Comparison of ENCODE assay signal across 8 mouse cellular contexts in the genomic region with DNA sequence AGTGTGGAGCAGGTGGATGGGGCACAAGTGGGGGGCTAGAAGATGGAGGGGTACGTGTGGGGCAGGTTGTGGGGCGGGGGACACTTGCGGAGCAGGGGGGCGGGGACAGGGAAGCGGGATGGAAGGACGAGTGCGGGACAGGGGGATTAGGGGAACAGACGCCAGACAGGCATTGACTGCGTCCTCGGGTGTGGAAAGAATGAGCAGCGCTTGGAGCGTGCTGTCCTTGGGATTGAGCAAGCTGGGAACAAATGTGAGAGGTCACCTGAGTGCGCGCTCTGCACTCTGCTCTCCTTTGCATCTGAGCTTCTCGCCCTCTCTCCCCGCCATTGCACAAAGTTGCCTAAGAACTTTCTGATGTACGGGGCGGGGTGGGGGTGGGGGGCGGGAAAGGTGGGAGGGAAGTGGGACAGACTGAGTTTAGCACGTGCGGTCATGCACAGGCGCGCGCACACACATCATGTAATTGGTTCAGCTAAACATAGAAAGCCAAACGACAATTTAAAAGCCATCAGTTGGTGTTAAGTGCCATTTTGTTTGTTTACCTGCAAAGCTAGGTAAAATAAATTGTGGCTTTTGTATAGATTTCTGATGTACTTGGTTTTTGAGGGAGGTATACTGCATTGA. TPM values are rescaled to one million over a fixed set of nuclear protein-coding genes. Genes with fewer than 3 reads are reported as not detected.
DNase-seq lines count a peak whose midpoint lies in the region; ATAC-seq and TF ChIP-seq lines count a peak whose summit lies in the region.

No protein-coding gene starts in this region.

- peak overlapping the region; percentile 60; the same call in 1 of the 2 replicates for H3K27ac ChIP-seq in lung, embryonic 14.5 days (ENCODE audit: low read depth)
- H3K27ac ChIP-seq in olfactory bulb, adult 2 months (ENCODE audit: insufficient read depth, low read depth, low read length) = no peak overlapping the region

- no peaks in the 10 kb centered on the region for H3K4me1 ChIP-seq in lung, embryonic 14.5 days (ENCODE audit: insufficient read depth)
- peaks cover 6% of the 10 kb centered on the region for H3K4me1 ChIP-seq in olfactory bulb, adult 2 months (ENCODE audit: control insufficient read depth, insufficient read depth, low read length)

- ATAC-seq in granulocyte monocyte progenitor cell, adult 5-6 weeks (replicated peaks; ENCODE audit: poor library complexity, severe bottlenecking) = peak; percentile 74
- peak; percentile 66 for ATAC-seq in lung, embryonic 14.5 days (ENCODE audit: insufficient read depth)

- no peak for TF ChIP-seq CTCF in brain, embryonic 14.5 days (IDR thresholded peaks at IDR 0.05; ENCODE audit: borderline replicate concordance, extremely low read depth, insufficient read depth, insufficient read length)
- TF ChIP-seq CTCF in lung, embryonic 14.5 days (IDR thresholded peaks at IDR 0.05; ENCODE audit: low read depth) = no peak
- no peak for TF ChIP-seq CTCF in olfactory bulb, adult 2 months (IDR thresholded peaks at IDR 0.05; ENCODE audit: insufficient read depth, low read depth, low read length)

- H3K27me3 ChIP-seq in lung, embryonic 14.5 days (ENCODE audit: insufficient read depth, low read length) = no peaks in the 10 kb centered on the region

- peak overlapping the region; percentile 64 for H3K4me3 ChIP-seq in lung, embryonic 14.5 days (ENCODE audit: low read depth, low read length)
- H3K4me3 ChIP-seq in olfactory bulb, adult 2 months (ENCODE audit: insufficient read depth, low read depth, low read length) = peak overlapping the region; percentile 98

- no peaks in the 10 kb centered on the region for H3K36me3 ChIP-seq in lung, embryonic 14.5 days (ENCODE audit: insufficient read depth)

- no peaks in the 10 kb centered on the region for H3K9me3 ChIP-seq in lung, embryonic 14.5 days (ENCODE audit: low read depth, low read length)

- WGBS in lung, embryonic 14.5 days = under 1% methylated on average over 25 of the region's 25 CpGs
- under 1% methylated on average over 24 of the region's 25 CpGs for WGBS in olfactory bulb, adult 2 months

- peak overlapping the region; percentile 87 for H3K4me2 ChIP-seq in lung, embryonic 14.5 days

- H3K9ac ChIP-seq in lung, embryonic 14.5 days = peak overlapping the region; percentile 65

- no peak for TF ChIP-seq POLR2A in brain, embryonic 14.5 days (IDR thresholded peaks at IDR 0.05; ENCODE audit: borderline replicate concordance, extremely low read depth, insufficient read depth, insufficient read length, poor library complexity, severe bottlenecking)
- no peak for TF ChIP-seq POLR2A in olfactory bulb, adult 2 months (IDR thresholded peaks at IDR 0.05; ENCODE audit: insufficient read depth, low read depth, low read length)

- DNase-seq in ovary, postnatal 36 days (ENCODE audit: low spot score) = peak; percentile 37
- DNase-seq in ovary, postnatal 10 days (ENCODE audit: low spot score) = no peak
- peak; percentile 64 for DNase-seq in brain, embryonic 14.5 days (ENCODE audit: low read depth)
- DNase-seq in kidney, adult 11 months = peak; percentile 42
- DNase-seq in lung, embryonic 14.5 days = peak; percentile 66
- no peak for DNase-seq in left cerebral cortex, adult 18-20 months (ENCODE audit: low spot score in 2 of 2)

RNA-seq across cellular contexts. Expression of a gene that starts 0.8 kb away (rescaled TPM):
- polyA plus RNA-seq in brain, embryonic 14.5 days (2012; rRNA removed) = 23.5 and 23.9 TPM in 2 replicates
- total RNA-seq in granulocyte monocyte progenitor cell, adult 5-6 weeks (2014; fragmentation: Nextera tagmentation) = 13.4 and 30.8 TPM in 2 replicates
- 14.1 and 20.9 TPM in 2 replicates for total RNA-seq in granulocyte monocyte progenitor cell, adult 5-6 weeks (2017)
- polyA plus RNA-seq in lung, embryonic 14.5 days (2014; fragmentation: Nextera tagmentation; extraction: Ambion mirVana) = 36.4 and 38.2 TPM in 2 replicates
- polyA plus RNA-seq in olfactory bulb, adult 2 months (2012; ENCODE audit: insufficient read depth, insufficient read length, low replicate concordance, missing spikeins) = not detected in 2 replicates
- total RNA-seq in left cerebral cortex, adult 18-20 months (2021) = 10 to 100 TPM; 16.9 to 22.9 TPM

RNA-seq across cellular contexts. Expression of a gene that starts 22.0 kb away (rescaled TPM):
- 26.4 and 38.0 TPM in 2 replicates for polyA plus RNA-seq in brain, embryonic 14.5 days (2012; rRNA removed)
- 9.1 and 17.5 TPM in 2 replicates for total RNA-seq in granulocyte monocyte progenitor cell, adult 5-6 weeks (2014; fragmentation: Nextera tagmentation)
- total RNA-seq in granulocyte monocyte progenitor cell, adult 5-6 weeks (2017) = 8.1 and 9.8 TPM in 2 replicates
- polyA plus RNA-seq in lung, embryonic 14.5 days (2014; fragmentation: Nextera tagmentation; extraction: Ambion mirVana) = 73.2 and 79.8 TPM in 2 replicates
- not detected in 2 replicates for polyA plus RNA-seq in olfactory bulb, adult 2 months (2012; ENCODE audit: insufficient read depth, insufficient read length, low replicate concordance, missing spikeins)
- 1 to 10 TPM; 5.3 to 7.8 TPM for total RNA-seq in left cerebral cortex, adult 18-20 months (2021)

RNA-seq across cellular contexts. Expression of a gene that starts 43.6 kb away (rescaled TPM):
- polyA plus RNA-seq in brain, embryonic 14.5 days (2012; rRNA removed) = 0.04 and 0.21 TPM in 2 replicates
- not detected in 2 replicates for total RNA-seq in granulocyte monocyte progenitor cell, adult 5-6 weeks (2014; fragmentation: Nextera tagmentation)
- not detected in 2 replicates for total RNA-seq in granulocyte monocyte progenitor cell, adult 5-6 weeks (2017)
- 25.7 and 26.4 TPM in 2 replicates for polyA plus RNA-seq in lung, embryonic 14.5 days (2014; fragmentation: Nextera tagmentation; extraction: Ambion mirVana)
- polyA plus RNA-seq in olfactory bulb, adult 2 months (2012; ENCODE audit: insufficient read depth, insufficient read length, low replicate concordance, missing spikeins) = not detected in 2 replicates
- total RNA-seq in left cerebral cortex, adult 18-20 months (2021) = not detected

RNA-seq across cellular contexts. Expression of a gene that starts 48.0 kb away (rescaled TPM):
- polyA plus RNA-seq in brain, embryonic 14.5 days (2012; rRNA removed) = 56.6 and 57.6 TPM in 2 replicates
- total RNA-seq in granulocyte monocyte progenitor cell, adult 5-6 weeks (2014; fragmentation: Nextera tagmentation) = 137 and 179 TPM in 2 replicates
- 23.3 and 26.8 TPM in 2 replicates for total RNA-seq in granulocyte monocyte progenitor cell, adult 5-6 weeks (2017)
- 44.8 and 45.2 TPM in 2 replicates for polyA plus RNA-seq in lung, embryonic 14.5 days (2014; fragmentation: Nextera tagmentation; extraction: Ambion mirVana)
- polyA plus RNA-seq in olfactory bulb, adult 2 months (2012; ENCODE audit: insufficient read depth, insufficient read length, low replicate concordance, missing spikeins) = not detected in 2 replicates
- total RNA-seq in left cerebral cortex, adult 18-20 months (2021) = 10 to 100 TPM; 37.3 to 46.1 TPM

RNA-seq across cellular contexts. Expression of a gene that starts 56.9 kb away (rescaled TPM):
- polyA plus RNA-seq in brain, embryonic 14.5 days (2012; rRNA removed) = 0.59 and 1.2 TPM in 2 replicates
- total RNA-seq in granulocyte monocyte progenitor cell, adult 5-6 weeks (2014; fragmentation: Nextera tagmentation) = not detected in 2 replicates
- 0.31 TPM in 1 of 2 replicates, not detected in the other for total RNA-seq in granulocyte monocyte progenitor cell, adult 5-6 weeks (2017)
- 0.08 and 0.13 TPM in 2 replicates for polyA plus RNA-seq in lung, embryonic 14.5 days (2014; fragmentation: Nextera tagmentation; extraction: Ambion mirVana)
- polyA plus RNA-seq in olfactory bulb, adult 2 months (2012; ENCODE audit: insufficient read depth, insufficient read length, low replicate concordance, missing spikeins) = not detected in 2 replicates
- under 1 TPM; 0.40 to 0.77 TPM for total RNA-seq in left cerebral cortex, adult 18-20 months (2021)

Comparison
In these comparisons a context has a peak if more than half of its experiments do, and no peak if none do; other contexts are left out.
1. DNase-seq: peak in ovary, postnatal 36 days (single experiment), brain, embryonic 14.5 days (single experiment), kidney, adult 11 months (single experiment) and lung, embryonic 14.5 days (single experiment); none in ovary, postnatal 10 days (single experiment) and left cerebral cortex, adult 18-20 months (0 of 2).
2. RNA of a gene that starts 22.0 kb away (polyA plus RNA-seq): 73.2 to 79.8 TPM in lung, embryonic 14.5 days and 26.4 to 38.0 TPM in brain, embryonic 14.5 days; not detected in olfactory bulb, adult 2 months; every median in the first group is over 10 times any median in the second.
3. RNA of a gene that starts 43.6 kb away (polyA plus RNA-seq): 25.7 to 26.4 TPM in lung, embryonic 14.5 days; 0.04 to 0.21 TPM in brain, embryonic 14.5 days and not detected in olfactory bulb, adult 2 months; every median in the first group is over 10 times any median in the second.